Mouse (Mus musculus) macrophage (primary cell): Measurements from ENCODE around the gene Smg6. TPM values are rescaled to one million over a fixed set of nuclear protein-coding genes. Genes with fewer than 3 reads are reported as not detected.
A peak's percentile ranks its signal among the peaks of the same experiment; 100 is the strongest.

Experiments
- H3K27ac ChIP-seq: fragments of 350-480 bp; formaldehyde crosslinking; 2 replicates; pipeline ENCODE4 v1.9.0; 2021
- H3K36me3 ChIP-seq: fragments of 350-480 bp; formaldehyde crosslinking; 2 replicates; pipeline ENCODE4 v1.9.0; 2021; ENCODE audit errors: inconsistent target
- H3K4me3 ChIP-seq: fragments of 350-480 bp; formaldehyde crosslinking; 2 replicates; pipeline ENCODE4 v1.9.0; 2021; ENCODE audit errors: inconsistent target
- H3K79me2 ChIP-seq: fragments of 350-480 bp; formaldehyde crosslinking; 2 replicates; pipeline ENCODE4 v1.9.0; 2021; ENCODE audit errors: inconsistent target
- WGBS: methylation state at CpG from one replicate; pipeline ENCODE4 v1.1.7; 2026; ENCODE audit warnings: inconsistent platforms; ENCODE audit not compliant: missing documents; 5-methylcytosine and 5-hydroxymethylcytosine counted together
- polyA plus RNA-seq: library from polyadenylated mRNA; stranded (reverse); fragments of 250-400 nt; gene quantifications from 3 replicates; pipeline ENCODE4 v1.2.4, GENCODE M21; 2018; ENCODE audit warnings: inconsistent platforms

Gene Smg6
- polyA plus RNA-seq, 1 experiment from 2014 or later, result 19.0 TPM

- 83% methylated on average over 4 of the region's 5 CpGs for WGBS
- Histone ChIP-seq H3K36me3 (no peaks in the 10 kb centered on the region), H3K79me2 (no peaks in the 10 kb centered on the region), H3K27ac (no peak overlapping the region), H3K4me3 (no peak overlapping the region)
Measured at GRCm38 (mm10) chr11:75054184-75054877, 128.7 kb downstream of the Smg6 start.

- Histone ChIP-seq H3K27ac (no peak overlapping the region), H3K4me3 (no peak overlapping the region), H3K36me3 (no peaks in the 10 kb centered on the region), H3K79me2 (no peaks in the 10 kb centered on the region)
- WGBS, result 96% methylated on average over 3 of the region's 3 CpGs
Measured at GRCm38 (mm10) chr11:75054878-75055214, 129.2 kb downstream of the Smg6 start.

GRCm38 (mm10) chr11:75062650-75063049 is 137.0 kb downstream of the Smg6 start:
- no peak overlapping the region for H3K27ac ChIP-seq
- WGBS, result 82% methylated on average over 5 of the region's 6 CpGs

GRCm38 (mm10) chr11:75064266-75064665 is 138.6 kb downstream of the Smg6 start:
- Histone ChIP-seq H3K79me2 (no peaks in the 10 kb centered on the region), H3K27ac (no peak overlapping the region)
- 100% methylated on average over 1 of the region's 1 CpGs for WGBS

More at GRCm38 (mm10) chr11:75062650-75063049, 137.0 kb downstream of the Smg6 start:
- Histone ChIP-seq H3K4me3 (no peak overlapping the region), H3K36me3 (no peaks in the 10 kb centered on the region), H3K79me2 (no peaks in the 10 kb centered on the region)

GRCm38 (mm10) chr11:75071352-75071751 is 145.7 kb downstream of the Smg6 start:
- 35% methylated on average over 3 of the region's 3 CpGs for WGBS
- no peak overlapping the region for H3K27ac ChIP-seq
- no peak overlapping the region for H3K4me3 ChIP-seq
- no peaks in the 10 kb centered on the region for H3K36me3 ChIP-seq
- no peaks in the 10 kb centered on the region for H3K79me2 ChIP-seq

More at GRCm38 (mm10) chr11:75064266-75064665, 138.6 kb downstream of the Smg6 start:
- no peak overlapping the region for H3K4me3 ChIP-seq
- H3K36me3 ChIP-seq, result no peaks in the 10 kb centered on the region

GRCm38 (mm10) chr11:75072932-75073625 is 147.5 kb downstream of the Smg6 start:
- H3K79me2 ChIP-seq, result no peaks in the 10 kb centered on the region
- H3K4me3 ChIP-seq, result no peak overlapping the region
- H3K27ac ChIP-seq, result no peak overlapping the region
- 55% methylated on average over 2 of the region's 2 CpGs for WGBS
- H3K36me3 ChIP-seq, result no peaks in the 10 kb centered on the region

GRCm38 (mm10) chr11:75073696-75074095 is 148.1 kb downstream of the Smg6 start:
- Histone ChIP-seq H3K27ac (no peak overlapping the region), H3K36me3 (no peaks in the 10 kb centered on the region), H3K4me3 (no peak overlapping the region), H3K79me2 (no peaks in the 10 kb centered on the region)
- WGBS, result 100% methylated on average over 2 of the region's 2 CpGs

- no peak overlapping the region for H3K27ac ChIP-seq
- no peak overlapping the region for H3K4me3 ChIP-seq
- H3K36me3 ChIP-seq, result no peaks in the 10 kb centered on the region
- H3K79me2 ChIP-seq, result no peaks in the 10 kb centered on the region
- 40% methylated on average over 2 of the region's 2 CpGs for WGBS
Measured at GRCm38 (mm10) chr11:75074543-75074942, 148.9 kb downstream of the Smg6 start.

- Histone ChIP-seq H3K36me3 (no peaks in the 10 kb centered on the region), H3K4me3 (no peak overlapping the region), H3K27ac (no peak overlapping the region), H3K79me2 (no peaks in the 10 kb centered on the region)
- WGBS, result 91% methylated on average over 2 of the region's 2 CpGs
Measured at GRCm38 (mm10) chr11:75078616-75079015, 153.0 kb downstream of the Smg6 start.

GRCm38 (mm10) chr11:75083031-75083430 is 157.4 kb downstream of the Smg6 start:
- no peaks in the 10 kb centered on the region for H3K79me2 ChIP-seq
- 92% methylated on average over 1 of the region's 1 CpGs for WGBS
- H3K4me3 ChIP-seq, result no peak overlapping the region
- no peak overlapping the region for H3K27ac ChIP-seq
- no peaks in the 10 kb centered on the region for H3K36me3 ChIP-seq

GRCm38 (mm10) chr11:75092159-75092558 is 166.5 kb downstream of the Smg6 start:
- no peak overlapping the region for H3K27ac ChIP-seq
- H3K36me3 ChIP-seq, result no peaks in the 10 kb centered on the region
- no peak overlapping the region for H3K4me3 ChIP-seq
- no peaks in the 10 kb centered on the region for H3K79me2 ChIP-seq
- WGBS, result 4% methylated on average over 3 of the region's 3 CpGs

GRCm38 (mm10) chr11:75092656-75093055 is 167.0 kb downstream of the Smg6 start:
- WGBS, result 49% methylated on average over 5 of the region's 5 CpGs
- Histone ChIP-seq H3K79me2 (no peaks in the 10 kb centered on the region), H3K36me3 (no peaks in the 10 kb centered on the region), H3K27ac (no peak overlapping the region), H3K4me3 (no peak overlapping the region)

- 100% methylated on average over 1 of the region's 1 CpGs for WGBS
- no peaks in the 10 kb centered on the region for H3K79me2 ChIP-seq
- no peak overlapping the region for H3K4me3 ChIP-seq
- no peak overlapping the region for H3K27ac ChIP-seq
- H3K36me3 ChIP-seq, result no peaks in the 10 kb centered on the region
Measured at GRCm38 (mm10) chr11:75094759-75095158, 169.1 kb downstream of the Smg6 start.

GRCm38 (mm10) chr11:75102763-75103339 is 177.2 kb downstream of the Smg6 start:
- no peaks in the 10 kb centered on the region for H3K79me2 ChIP-seq
- 52% methylated on average over 5 of the region's 5 CpGs for WGBS

GRCm38 (mm10) chr11:75106614-75107013 is 181.0 kb downstream of the Smg6 start:
- H3K36me3 ChIP-seq, result no peaks in the 10 kb centered on the region
- 11% methylated on average over 5 of the region's 5 CpGs for WGBS
- H3K27ac ChIP-seq, result peak overlapping the region; percentile 19; the same call in 1 of the 2 replicates
- H3K4me3 ChIP-seq, result no peak overlapping the region
- H3K79me2 ChIP-seq, result no peaks in the 10 kb centered on the region

More at GRCm38 (mm10) chr11:75102763-75103339, 177.2 kb downstream of the Smg6 start:
- no peaks in the 10 kb centered on the region for H3K36me3 ChIP-seq
- no peak overlapping the region for H3K4me3 ChIP-seq
- no peak overlapping the region for H3K27ac ChIP-seq
